Mouse (Mus musculus): Measurements from ENCODE around the gene Saxo1. TPM values are rescaled to one million over a fixed set of nuclear protein-coding genes. Genes with fewer than 3 reads are reported as not detected.
A peak's percentile ranks its signal among the peaks of the same experiment; 100 is the strongest.

The Saxo1 gene
- polyA plus RNA-seq, 1 experiment from 2014 or later: not detected

DNA sequence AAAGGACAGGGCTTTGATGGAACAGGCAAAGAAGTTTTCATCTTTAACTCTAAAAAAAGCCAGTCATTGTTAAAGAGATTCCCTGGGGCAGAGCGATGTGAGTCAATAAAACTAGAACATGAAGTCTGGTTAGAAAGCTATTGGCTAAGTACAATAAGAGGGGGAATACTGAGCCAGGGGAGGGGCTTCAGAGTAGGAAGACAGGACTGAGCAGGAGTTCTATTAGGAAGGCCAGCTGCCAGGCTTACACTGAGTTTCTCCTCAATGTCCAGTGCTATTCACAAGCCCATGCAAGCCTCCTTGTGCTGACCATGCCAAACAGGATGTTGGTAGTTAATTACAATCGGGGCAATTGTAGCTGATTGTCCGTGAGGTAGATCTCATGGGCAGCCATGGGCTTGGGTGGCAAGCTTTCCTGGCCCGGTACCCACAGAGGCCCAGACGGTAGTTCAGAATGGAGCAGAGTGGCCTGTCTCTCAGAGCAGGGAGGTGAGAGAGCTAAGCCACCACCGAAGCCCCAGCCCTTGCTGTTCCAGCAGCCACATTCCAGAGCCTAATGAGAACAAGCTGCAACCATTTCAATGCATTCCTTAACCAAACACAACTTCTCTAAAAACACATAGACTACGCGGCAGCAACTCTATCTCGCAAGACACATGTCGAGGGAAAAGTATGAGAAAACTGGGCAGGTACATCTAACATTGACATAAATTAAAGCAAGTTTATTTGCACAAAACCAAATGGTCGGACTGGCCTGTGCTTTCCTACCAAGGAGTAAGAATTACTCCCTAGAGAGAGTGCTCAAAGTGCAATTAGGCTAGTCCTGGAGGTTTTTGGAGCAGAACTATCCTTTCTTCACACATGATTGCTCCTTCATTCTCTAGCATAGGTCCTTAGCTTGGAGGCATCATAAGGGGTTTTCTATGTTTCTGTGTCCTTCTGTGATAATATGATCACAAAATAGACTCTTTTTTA lies 30.7 kb downstream of the Saxo1 start:
- no peaks in the 10 kb centered on the region for H3K27me3 ChIP-seq (replicated peaks)
- no peak for ATAC-seq (ENCODE audit: extremely low read depth, insufficient number of reproducible peaks, low FRiP score, low TSS enrichment)
- WGBS: 51% methylated on average over 11 of the region's 11 CpGs
- H3K4me3 ChIP-seq: no peak overlapping the region
- H3K4me2 ChIP-seq: no peak overlapping the region
- no peak overlapping the region for H3K27ac ChIP-seq (replicated peaks)
- H3K36me3 ChIP-seq: no peaks in the 10 kb centered on the region
- no peak overlapping the region for H3K9ac ChIP-seq
- peaks cover 8% of the 10 kb centered on the region for H3K4me1 ChIP-seq
- H3K9me3 ChIP-seq: no peaks in the 10 kb centered on the region

DNA sequence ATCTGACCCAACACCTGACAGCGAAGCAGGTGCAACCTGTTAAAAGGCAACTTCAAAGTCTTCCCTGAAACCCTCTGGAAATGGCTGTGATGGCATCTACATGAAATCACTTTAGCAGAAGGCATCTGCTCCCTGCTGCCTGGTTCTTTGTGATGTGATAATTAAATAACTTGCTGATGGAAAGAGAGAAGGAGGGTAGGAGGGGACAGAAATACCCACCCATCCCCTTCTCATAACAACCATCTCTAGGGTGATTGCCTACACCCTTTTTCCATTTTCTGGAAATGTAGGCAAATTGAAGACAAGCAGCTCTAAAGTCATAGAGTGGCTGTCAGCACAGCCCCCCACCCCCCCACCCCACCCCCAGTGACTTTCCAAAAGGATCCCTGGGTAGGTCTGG lies 33.6 kb downstream of the Saxo1 start:
- 83% methylated on average over 1 of the region's 1 CpGs for WGBS
- Histone ChIP-seq H3K4me3 (no peak overlapping the region), H3K9ac (no peak overlapping the region), H3K36me3 (no peaks in the 10 kb centered on the region), H3K27me3 (replicated peaks) (no peaks in the 10 kb centered on the region), H3K27ac (replicated peaks) (no peak overlapping the region), H3K9me3 (no peaks in the 10 kb centered on the region), H3K4me1 (peaks cover 8% of the 10 kb centered on the region), H3K4me2 (no peak overlapping the region)
- no peak for ATAC-seq (ENCODE audit: extremely low read depth, insufficient number of reproducible peaks, low FRiP score, low TSS enrichment)

DNA sequence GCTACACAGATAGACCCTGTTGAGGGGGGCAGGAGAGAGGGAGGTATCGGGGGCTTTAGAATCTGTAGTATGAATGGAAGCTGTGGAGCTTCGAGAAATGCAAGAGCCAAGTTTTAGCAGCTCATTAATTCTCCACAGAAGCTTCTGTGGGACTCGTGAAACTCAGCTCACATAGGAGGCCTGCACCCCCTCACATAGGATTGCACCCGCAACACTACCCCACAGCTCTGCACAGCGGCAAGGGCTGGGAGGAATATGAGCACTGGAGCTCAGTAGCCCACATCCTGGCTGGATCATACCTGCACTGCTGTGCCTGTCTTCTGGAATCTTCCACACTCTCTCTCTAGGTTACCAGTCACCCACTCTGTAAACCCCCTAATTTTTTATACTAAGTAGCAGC lies 34.4 kb downstream of the Saxo1 start:
- Histone ChIP-seq H3K9ac (no peak overlapping the region), H3K27ac (replicated peaks) (no peak overlapping the region), H3K4me3 (no peak overlapping the region), H3K36me3 (no peaks in the 10 kb centered on the region), H3K4me2 (no peak overlapping the region), H3K9me3 (no peaks in the 10 kb centered on the region), H3K27me3 (replicated peaks) (no peaks in the 10 kb centered on the region), H3K4me1 (peaks cover 8% of the 10 kb centered on the region)
- no peak for ATAC-seq (ENCODE audit: extremely low read depth, insufficient number of reproducible peaks, low FRiP score, low TSS enrichment)
- WGBS: 69% methylated on average over 5 of the region's 5 CpGs

DNA sequence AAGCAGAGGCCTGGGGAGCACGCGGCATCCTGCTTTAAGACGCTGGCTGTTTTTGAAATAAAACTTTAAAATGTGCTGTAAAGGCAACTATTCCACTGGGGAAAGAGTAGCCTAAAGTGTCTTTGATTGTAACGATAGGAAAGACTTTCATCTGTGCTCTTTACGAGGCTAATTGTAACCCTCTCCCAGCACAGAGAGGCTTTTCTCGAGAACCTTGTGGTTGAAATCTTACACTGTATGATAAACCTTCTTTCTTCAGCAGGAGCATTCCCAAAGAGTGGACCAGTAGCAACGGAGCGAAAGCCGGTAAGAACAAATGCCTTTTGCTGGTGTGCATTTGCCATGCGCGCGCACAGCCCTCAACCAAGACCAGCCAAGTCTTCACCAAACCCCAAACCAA lies 37.4 kb downstream of the Saxo1 start:
- H3K27me3 ChIP-seq (replicated peaks): no peaks in the 10 kb centered on the region
- H3K4me1 ChIP-seq: no peaks in the 10 kb centered on the region
- no peak overlapping the region for H3K4me3 ChIP-seq
- 83% methylated on average over 12 of the region's 12 CpGs for WGBS
- no peaks in the 10 kb centered on the region for H3K36me3 ChIP-seq
- no peaks in the 10 kb centered on the region for H3K9me3 ChIP-seq
- no peak overlapping the region for H3K9ac ChIP-seq
- no peak overlapping the region for H3K27ac ChIP-seq (replicated peaks)
- ATAC-seq (ENCODE audit: extremely low read depth, insufficient number of reproducible peaks, low FRiP score, low TSS enrichment): no peak
- H3K4me2 ChIP-seq: no peak overlapping the region

GRCm38 (mm10) chr4:86519953-86520352 lies 38.2 kb downstream of the Saxo1 start:
- Histone ChIP-seq H3K9me3 (no peaks in the 10 kb centered on the region), H3K9ac (no peak overlapping the region), H3K36me3 (no peaks in the 10 kb centered on the region), H3K27me3 (replicated peaks) (no peaks in the 10 kb centered on the region), H3K4me3 (no peak overlapping the region), H3K4me1 (no peaks in the 10 kb centered on the region), H3K27ac (replicated peaks) (no peak overlapping the region), H3K4me2 (no peak overlapping the region)
- ATAC-seq (ENCODE audit: extremely low read depth, insufficient number of reproducible peaks, low FRiP score, low TSS enrichment): no peak
- WGBS: 72% methylated on average over 6 of the region's 6 CpGs

DNA sequence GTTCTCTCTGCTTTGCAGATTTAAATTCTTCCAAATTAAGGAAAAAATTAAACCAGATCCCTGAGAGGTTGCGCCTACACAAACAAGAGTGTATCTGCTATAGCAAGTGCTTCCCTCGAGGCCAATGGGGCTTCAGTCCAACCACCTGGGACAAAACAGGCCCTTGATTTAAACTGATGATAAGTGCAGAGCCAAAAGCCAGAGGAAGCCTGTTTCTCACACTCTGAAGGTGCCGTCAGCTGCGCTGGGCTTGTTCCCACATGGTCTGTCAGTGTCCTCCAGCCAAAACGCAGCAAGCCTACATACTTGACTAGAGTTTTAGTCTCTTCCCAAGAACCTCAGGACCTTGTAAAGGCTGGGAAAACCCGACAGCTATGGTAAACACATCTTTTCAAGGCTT lies 53.5 kb downstream of the Saxo1 start:
- Histone ChIP-seq H3K27me3 (replicated peaks) (no peaks in the 10 kb centered on the region), H3K4me3 (no peak overlapping the region), H3K4me2 (no peak overlapping the region), H3K9me3 (no peaks in the 10 kb centered on the region), H3K36me3 (no peaks in the 10 kb centered on the region), H3K9ac (no peak overlapping the region), H3K27ac (replicated peaks) (no peak overlapping the region), H3K4me1 (no peaks in the 10 kb centered on the region)
- ATAC-seq (ENCODE audit: extremely low read depth, insufficient number of reproducible peaks, low FRiP score, low TSS enrichment): no peak
- 60% methylated on average over 6 of the region's 6 CpGs for WGBS

DNA sequence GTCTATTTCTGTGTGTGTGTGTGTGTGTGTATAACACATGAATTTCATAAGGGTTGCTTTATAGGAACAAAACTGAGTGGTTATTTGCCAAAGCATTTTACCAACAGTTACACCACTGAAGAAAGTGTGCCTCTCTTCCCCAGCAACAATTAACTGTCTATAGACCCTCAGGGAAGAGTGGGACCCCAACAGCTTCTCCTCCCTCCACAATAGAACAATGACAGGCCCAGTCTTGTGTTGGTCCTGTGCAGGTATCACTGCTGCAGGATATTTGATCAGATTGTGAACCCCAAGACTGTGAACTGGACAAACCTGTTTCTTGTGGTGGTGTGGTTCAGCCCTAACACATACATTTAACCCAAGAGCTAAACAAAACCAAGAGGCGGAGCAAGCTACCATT lies 58.6 kb downstream of the Saxo1 start:
- Histone ChIP-seq H3K27ac (replicated peaks) (no peak overlapping the region), H3K9me3 (no peaks in the 10 kb centered on the region), H3K36me3 (no peaks in the 10 kb centered on the region), H3K4me1 (no peaks in the 10 kb centered on the region), H3K27me3 (replicated peaks) (no peaks in the 10 kb centered on the region), H3K9ac (no peak overlapping the region), H3K4me3 (no peak overlapping the region), H3K4me2 (no peak overlapping the region)
- ATAC-seq (ENCODE audit: extremely low read depth, insufficient number of reproducible peaks, low FRiP score, low TSS enrichment): no peak
- 78% methylated on average over 1 of the region's 1 CpGs for WGBS

- no peaks in the 10 kb centered on the region for H3K27me3 ChIP-seq (replicated peaks)
- H3K9me3 ChIP-seq: no peaks in the 10 kb centered on the region
- no peak overlapping the region for H3K4me3 ChIP-seq
- 36% methylated on average over 5 of the region's 5 CpGs for WGBS
- no peaks in the 10 kb centered on the region for H3K36me3 ChIP-seq
- no peak overlapping the region for H3K9ac ChIP-seq
- no peaks in the 10 kb centered on the region for H3K4me1 ChIP-seq
- 0 out of 2 replicates have a peak overlapping the region, but pooled peaks have one; percentile 0 for H3K27ac ChIP-seq (replicated peaks)
- ATAC-seq (ENCODE audit: extremely low read depth, insufficient number of reproducible peaks, low FRiP score, low TSS enrichment): no peak
- no peak overlapping the region for H3K4me2 ChIP-seq
Measured at GRCm38 (mm10) chr4:86498754-86499153, 59.4 kb downstream of the Saxo1 start.

DNA sequence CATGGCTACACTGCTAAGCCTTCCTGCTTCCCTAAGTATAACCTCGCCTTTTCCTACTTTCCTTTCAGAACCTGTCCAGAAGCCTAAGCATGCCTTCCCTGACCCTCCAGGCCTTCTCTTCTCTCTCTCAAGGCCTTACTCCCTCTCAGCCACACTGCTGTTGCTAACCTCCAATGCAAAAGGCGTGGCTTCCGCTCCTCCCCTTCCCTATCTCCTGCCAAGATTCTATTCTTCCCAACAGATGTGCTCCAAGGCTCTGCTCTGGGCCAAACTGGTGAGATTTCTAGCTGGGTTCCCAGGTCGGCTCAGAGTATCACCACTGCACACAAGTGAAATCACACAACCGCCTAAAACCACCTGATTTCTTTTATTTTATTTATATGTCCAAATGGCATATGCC lies 69.0 kb downstream of the Saxo1 start:
- no peak overlapping the region for H3K4me2 ChIP-seq
- H3K27ac ChIP-seq (replicated peaks): no peak overlapping the region
- ATAC-seq (ENCODE audit: extremely low read depth, insufficient number of reproducible peaks, low FRiP score, low TSS enrichment): no peak
- 65% methylated on average over 5 of the region's 5 CpGs for WGBS
- no peaks in the 10 kb centered on the region for H3K27me3 ChIP-seq (replicated peaks)
- peaks cover 7% of the 10 kb centered on the region for H3K4me1 ChIP-seq
- no peak overlapping the region for H3K9ac ChIP-seq
- no peaks in the 10 kb centered on the region for H3K36me3 ChIP-seq
- H3K4me3 ChIP-seq: no peak overlapping the region
- H3K9me3 ChIP-seq: no peaks in the 10 kb centered on the region

GRCm38 (mm10) chr4:86486901-86487300 lies 71.2 kb downstream of the Saxo1 start:
- Histone ChIP-seq H3K27ac (replicated peaks) (no peak overlapping the region), H3K4me2 (no peak overlapping the region), H3K4me3 (no peak overlapping the region), H3K36me3 (no peaks in the 10 kb centered on the region), H3K4me1 (peaks cover 7% of the 10 kb centered on the region), H3K9ac (no peak overlapping the region), H3K9me3 (no peaks in the 10 kb centered on the region), H3K27me3 (replicated peaks) (no peaks in the 10 kb centered on the region)
- WGBS: 79% methylated on average over 2 of the region's 2 CpGs
- ATAC-seq (ENCODE audit: extremely low read depth, insufficient number of reproducible peaks, low FRiP score, low TSS enrichment): no peak

GRCm38 (mm10) chr4:86486491-86486890 lies 71.6 kb downstream of the Saxo1 start:
- H3K27me3 ChIP-seq (replicated peaks): no peaks in the 10 kb centered on the region
- no peak overlapping the region for H3K27ac ChIP-seq (replicated peaks)
- no peak overlapping the region for H3K4me2 ChIP-seq
- no peak overlapping the region for H3K9ac ChIP-seq
- no peak for ATAC-seq (ENCODE audit: extremely low read depth, insufficient number of reproducible peaks, low FRiP score, low TSS enrichment)
- no peaks in the 10 kb centered on the region for H3K9me3 ChIP-seq
- no peaks in the 10 kb centered on the region for H3K36me3 ChIP-seq
- 79% methylated on average over 4 of the region's 4 CpGs for WGBS
- peaks cover 7% of the 10 kb centered on the region for H3K4me1 ChIP-seq
- H3K4me3 ChIP-seq: no peak overlapping the region

- ATAC-seq (ENCODE audit: extremely low read depth, insufficient number of reproducible peaks, low FRiP score, low TSS enrichment): no peak
- Histone ChIP-seq H3K4me1 (peaks cover 7% of the 10 kb centered on the region), H3K27ac (replicated peaks) (no peak overlapping the region), H3K4me3 (no peak overlapping the region), H3K9ac (no peak overlapping the region), H3K27me3 (replicated peaks) (no peaks in the 10 kb centered on the region), H3K36me3 (no peaks in the 10 kb centered on the region), H3K9me3 (no peaks in the 10 kb centered on the region), H3K4me2 (no peak overlapping the region)
- WGBS: 34% methylated on average over 6 of the region's 6 CpGs
Measured at GRCm38 (mm10) chr4:86485052-86485451, 73.1 kb downstream of the Saxo1 start.

Data from heart, embryonic 13.5 days (tissue).